8 mouse cellular contexts compared by ENCODE assay signal in genomic region chr12:3871637-3872036, GRCm38 (mm10).
DNase-seq lines count a peak whose midpoint lies in the region; ATAC-seq and TF ChIP-seq lines count a peak whose summit lies in the region.

No protein-coding gene starts in this region.

- TF ChIP-seq CTCF in ES-Bruce4 (IDR thresholded peaks at IDR 0.05; ENCODE audit: low read depth, low read length) = peak; percentile 67

- no peaks in the 10 kb centered on the region for H3K27me3 ChIP-seq in ES-Bruce4 (ENCODE audit: control insufficient read depth, insufficient read depth, low read length, poor library complexity, severe bottlenecking)
- H3K27me3 ChIP-seq in forebrain, embryonic 14.5 days (replicated peaks; ENCODE audit: control insufficient read depth, insufficient read depth, low read length) = no peaks in the 10 kb centered on the region
- no peaks in the 10 kb centered on the region for H3K27me3 ChIP-seq in liver, embryonic 15.5 days
- H3K27me3 ChIP-seq in neural tube, embryonic 13.5 days = no peaks in the 10 kb centered on the region

- intact Hi-C loops in heart, postnatal 10 days (cut with DNase I) = loop anchor here (2.0 to 5.0 kb wide), 2 partner anchors 15 to 64 kb away; partner anchors contain the start of gene Dnmt3a

- WGBS in forebrain, embryonic 14.5 days = 23% methylated on average over 15 of the region's 15 CpGs
- WGBS in liver, embryonic 15.5 days (ENCODE audit: insufficient replicate concordance) = 37% methylated on average over 15 of the region's 15 CpGs
- 19% methylated on average over 15 of the region's 15 CpGs for WGBS in neural tube, embryonic 13.5 days

- H3K4me1 ChIP-seq in ES-Bruce4 (ENCODE audit: control insufficient read depth, insufficient read depth, low read length) = peaks cover 10% of the 10 kb centered on the region
- H3K4me1 ChIP-seq in forebrain, embryonic 14.5 days (ENCODE audit: control insufficient read depth, insufficient read depth, low read length) = peaks cover 8% of the 10 kb centered on the region
- H3K4me1 ChIP-seq in liver, embryonic 15.5 days (replicated peaks) = peaks cover 40% of the 10 kb centered on the region
- peaks cover 23% of the 10 kb centered on the region for H3K4me1 ChIP-seq in neural tube, embryonic 13.5 days (replicated peaks)

- DNase-seq in c-Kit-positive CD71-positive TER-119-positive erythroid progenitor cells, embryonic 14.5 days (ENCODE audit: low spot score) = peak; percentile 28
- DNase-seq in forebrain, embryonic 14.5 days (ENCODE audit: low spot score) = peak; percentile 75
- peak; percentile 88 to 91 for DNase-seq in heart, postnatal 10 days
- DNase-seq in kidney, postnatal 36 days = peak; percentile 91 to 92
- DNase-seq in thymus, postnatal 10 days (ENCODE audit: low spot score in 2 of 2) = peak; percentile 32 to 55

- peak overlapping the region; percentile 12; the same call in 1 of the 2 replicates for H3K4me2 ChIP-seq in forebrain, embryonic 14.5 days (ENCODE audit: low read length)
- H3K4me2 ChIP-seq in liver, embryonic 15.5 days = peak overlapping the region; percentile 57
- peak overlapping the region; percentile 44 for H3K4me2 ChIP-seq in neural tube, embryonic 13.5 days

- peak; percentile 22; the same call in 1 of the 2 replicates for ATAC-seq in forebrain, embryonic 14.5 days
- no peak for ATAC-seq in liver, embryonic 15.5 days (ENCODE audit: insufficient read depth)
- no peak for ATAC-seq in neural tube, embryonic 13.5 days (ENCODE audit: low read depth)

- peak overlapping the region; percentile 27 for H3K9ac ChIP-seq in ES-Bruce4 (ENCODE audit: low read depth, poor library complexity, severe bottlenecking)
- H3K9ac ChIP-seq in forebrain, embryonic 14.5 days (ENCODE audit: low read length) = no peak overlapping the region
- H3K9ac ChIP-seq in liver, embryonic 15.5 days = no peak overlapping the region
- no peak overlapping the region for H3K9ac ChIP-seq in neural tube, embryonic 13.5 days

- peak overlapping the region; percentile 52 for H3K4me3 ChIP-seq in ES-Bruce4 (ENCODE audit: low read depth, low read length)
- H3K4me3 ChIP-seq in forebrain, embryonic 14.5 days (ENCODE audit: low read depth, low read length) = no peak overlapping the region
- H3K4me3 ChIP-seq in liver, embryonic 15.5 days (replicated peaks) = no peak overlapping the region
- H3K4me3 ChIP-seq in neural tube, embryonic 13.5 days = no peak overlapping the region

- 0 out of 2 replicates have a peak, but pooled peaks have one; percentile 43 for TF ChIP-seq EP300 in ES-Bruce4 (IDR thresholded peaks at IDR 0.05; ENCODE audit: insufficient read depth, low read depth, low read length)

- H3K36me3 ChIP-seq in ES-Bruce4 (ENCODE audit: control insufficient read depth, insufficient read depth, low read length, poor library complexity, severe bottlenecking) = no peaks in the 10 kb centered on the region
- H3K36me3 ChIP-seq in forebrain, embryonic 14.5 days (ENCODE audit: control insufficient read depth, insufficient read depth, low read length) = peaks cover 30% of the 10 kb centered on the region
- H3K36me3 ChIP-seq in liver, embryonic 15.5 days (replicated peaks) = peaks cover 3% of the 10 kb centered on the region; the same call in 1 of the 2 replicates
- H3K36me3 ChIP-seq in neural tube, embryonic 13.5 days = peaks cover 56% of the 10 kb centered on the region

- H3K27ac ChIP-seq in ES-Bruce4 (ENCODE audit: insufficient read depth, low read length) = peak overlapping the region; percentile 53
- H3K27ac ChIP-seq in forebrain, embryonic 14.5 days (ENCODE audit: low read depth, low read length) = peak overlapping the region; percentile 35; the same call in 1 of the 2 replicates
- 0 out of 2 replicates have a peak overlapping the region, but pooled peaks have one; percentile 24 for H3K27ac ChIP-seq in liver, embryonic 15.5 days (replicated peaks)
- peak overlapping the region; percentile 53; the same call in 1 of the 2 replicates for H3K27ac ChIP-seq in neural tube, embryonic 13.5 days (replicated peaks)

- no peak for TF ChIP-seq POLR2A in ES-Bruce4 (IDR thresholded peaks at IDR 0.05; ENCODE audit: insufficient read depth, low read length)

- H3K9me3 ChIP-seq in ES-Bruce4 (replicated peaks; ENCODE audit: control insufficient read depth, insufficient read depth, low read length, poor library complexity, severe bottlenecking) = no peaks in the 10 kb centered on the region
- H3K9me3 ChIP-seq in forebrain, embryonic 14.5 days (replicated peaks; ENCODE audit: control insufficient read depth, low read length) = no peaks in the 10 kb centered on the region
- H3K9me3 ChIP-seq in liver, embryonic 15.5 days (replicated peaks) = no peaks in the 10 kb centered on the region
- no peaks in the 10 kb centered on the region for H3K9me3 ChIP-seq in neural tube, embryonic 13.5 days

Comparison
In these comparisons a context has a peak if more than half of its experiments do, and no peak if none do; other contexts are left out.
1. DNase-seq: peak in every context shown above with its lines; median percentile 92 in kidney, postnatal 36 days; 90 in heart, postnatal 10 days; 75 in forebrain, embryonic 14.5 days; 44 in thymus, postnatal 10 days; 28 in c-Kit-positive CD71-positive TER-119-positive erythroid progenitor cells, embryonic 14.5 days.